Mouse (Mus musculus) spleen, adult 2 months (tissue): ENCODE data around the gene Dnah6.

Source experiments
- CTCF ChIP-seq: fragments of 200-500 bp; IDR thresholded peaks from 2 replicates; pipeline ENCODE4 v1.5.1; 2011; ENCODE audit warnings: mild to moderate bottlenecking, inconsistent platforms; ENCODE audit not compliant: insufficient read depth, insufficient read length, insufficient replicate concordance; ENCODE audit errors: extremely low read depth
- POLR2A ChIP-seq: fragments of 200-500 bp; IDR thresholded peaks from 2 replicates; pipeline ENCODE4 v1.6.1; 2011; ENCODE audit warnings: low read depth, low read length, inconsistent platforms

DNA sequence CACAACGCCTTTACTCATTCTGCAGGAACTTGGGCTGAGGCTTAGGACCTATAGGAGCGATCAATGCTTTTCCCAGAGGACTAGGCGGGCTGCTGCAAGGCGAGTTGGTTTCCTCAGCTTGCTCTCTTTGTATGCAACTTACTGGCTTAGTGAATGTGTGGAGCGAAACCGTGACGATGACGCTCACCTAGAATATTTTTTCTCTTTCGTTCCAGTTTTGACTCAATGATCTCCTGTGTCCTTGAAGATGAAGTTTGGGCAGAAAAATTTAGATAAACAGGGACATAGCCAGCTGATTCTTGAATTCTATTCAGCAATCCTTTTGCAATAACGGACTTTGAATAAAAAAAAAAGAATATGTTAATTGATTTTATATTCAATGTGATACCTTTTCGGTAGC lies 101.1 kb downstream of the Dnah6 start:
- TF ChIP-seq CTCF (no peak), POLR2A (no peak)
